Mouse (Mus musculus): ENCODE results near the gene Smad9.

The Smad9 gene

GRCm38 (mm10) chr3:54809111-54809510 lies 53.7 kb downstream of the Smad9 start:
- no peak for DNase-seq (ENCODE audit: low read depth, low spot score)

- no peak for DNase-seq (ENCODE audit: low read depth, low spot score)
These were observed 56.2 kb downstream of the Smad9 start for GRCm38 (mm10) chr3:54811616-54812015.

DNA sequence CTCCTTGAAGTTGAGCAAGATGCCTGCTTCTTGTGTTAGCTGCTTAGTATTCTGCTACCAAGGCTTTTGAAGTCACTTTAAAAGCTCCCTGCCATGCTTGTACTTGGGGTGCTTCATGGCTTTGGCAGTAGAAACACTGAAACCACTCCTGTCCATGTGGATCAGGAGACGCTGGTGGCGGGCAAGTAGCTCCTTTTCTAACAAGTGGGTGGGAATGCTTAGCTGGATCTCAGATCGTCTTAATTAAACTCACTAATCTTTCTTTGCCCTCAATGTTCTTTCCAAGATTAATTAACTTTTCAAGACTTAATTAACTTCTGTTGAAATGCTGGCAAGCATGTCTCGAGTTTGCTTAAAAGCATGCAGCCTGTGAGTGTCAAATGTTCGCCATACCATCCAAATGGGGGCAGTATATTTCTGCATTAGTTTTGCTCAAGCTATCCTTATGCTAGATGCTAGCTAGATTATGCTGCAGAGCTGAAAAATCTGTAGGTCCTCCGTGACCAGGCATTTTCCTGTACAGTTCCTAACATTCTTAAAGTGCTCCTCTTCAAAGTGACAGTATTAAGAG lies 58.1 kb downstream of the Smad9 start:
- DNase-seq (ENCODE audit: low read depth, low spot score) = no peak

DNA sequence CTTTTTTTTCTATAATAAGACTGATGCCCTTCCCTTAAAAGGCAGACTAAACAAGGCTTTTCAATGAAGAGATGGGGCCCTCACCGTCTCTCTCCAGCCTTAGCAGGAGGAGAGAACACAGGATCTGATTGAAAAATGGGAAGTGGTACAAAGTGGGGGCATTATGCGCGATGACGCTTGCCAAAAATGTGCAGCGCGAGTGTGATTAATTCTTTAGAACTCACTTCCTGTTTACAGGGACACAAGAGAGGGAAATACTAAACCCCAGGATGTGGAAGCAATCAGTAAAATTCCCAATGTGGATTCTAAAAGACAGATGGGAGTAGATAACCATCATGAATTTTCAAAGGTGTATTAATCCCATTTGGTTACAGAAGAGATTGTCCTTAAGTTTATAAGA lies 59.2 kb downstream of the Smad9 start:
- no peak for DNase-seq (ENCODE audit: low read depth, low spot score)

GRCm38 (mm10) chr3:54815292-54815691 lies 59.9 kb downstream of the Smad9 start:
- no peak for DNase-seq (ENCODE audit: low read depth, low spot score)

DNA sequence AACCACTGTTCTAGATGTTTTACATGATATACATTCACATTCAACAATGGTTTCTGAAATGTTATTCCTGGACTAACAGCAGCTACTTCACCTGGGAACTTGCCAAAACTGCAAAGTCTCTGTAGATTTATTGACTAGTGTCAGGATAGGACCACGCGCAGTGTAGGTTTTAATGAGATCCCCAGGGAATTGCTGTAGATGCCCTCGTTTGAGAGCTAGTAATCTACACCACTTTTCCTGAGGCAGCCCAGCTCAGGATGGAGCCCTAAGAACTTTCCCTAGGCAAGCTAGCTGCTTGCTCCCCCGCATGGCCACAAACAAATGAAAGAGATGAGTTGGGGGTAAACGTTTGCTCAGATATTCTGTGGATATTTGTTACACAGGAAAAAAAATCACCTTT lies 67.1 kb downstream of the Smad9 start:
- DNase-seq (ENCODE audit: low read depth, low spot score) = no peak

DNA sequence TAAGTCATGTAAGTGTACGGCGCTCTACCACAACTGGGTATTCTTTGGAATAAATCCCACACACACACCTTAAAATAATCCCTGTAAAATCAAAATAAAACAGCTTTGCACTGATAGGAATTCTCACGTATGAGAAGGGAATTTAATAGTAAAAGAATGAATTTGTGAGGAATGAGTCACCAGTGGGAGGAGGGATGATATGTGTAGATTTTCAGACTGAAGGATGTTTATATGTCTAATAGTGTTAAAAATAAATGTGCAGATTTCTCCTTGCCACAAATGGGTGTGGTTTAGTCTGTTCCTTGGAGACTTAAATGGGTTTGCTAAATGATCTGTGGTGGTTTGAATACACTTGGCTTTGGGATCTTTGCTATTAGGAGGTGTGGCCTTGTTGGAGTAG lies 77.1 kb downstream of the Smad9 start:
- DNase-seq (ENCODE audit: low read depth, low spot score) = no peak

- DNase-seq (ENCODE audit: low read depth, low spot score) = no peak
These were observed 80.0 kb downstream of the Smad9 start for GRCm38 (mm10) chr3:54835421-54835820.

Measured in retina, adult 2 months (tissue).